Mouse (Mus musculus) gonadal fat pad, adult 2 months (tissue): ENCODE results near the gene 4632433K11Rik. TPM values are rescaled to one million over a fixed set of nuclear protein-coding genes. Genes with fewer than 3 reads are reported as not detected.
"Not testable (repeated sequence)": the region's sequence is repeated elsewhere in the genome, so short reads cannot be mapped to it uniquely, and the experiment has no call there.

Experiments
- DNase-seq: peaks from one replicate; pipeline ENCODE4 v3.0.0-alpha.2; 2012; ENCODE audit warnings: low read depth
- polyA plus RNA-seq: library from polyadenylated mRNA; depleted of rRNA; stranded (reverse); fragments of >200 nt; gene quantifications from 2 replicates; pipeline ENCODE4 v1.2.3, GENCODE M21; 2012

The 4632433K11Rik gene
- polyA plus RNA-seq, 1 experiment: not detected

DNA sequence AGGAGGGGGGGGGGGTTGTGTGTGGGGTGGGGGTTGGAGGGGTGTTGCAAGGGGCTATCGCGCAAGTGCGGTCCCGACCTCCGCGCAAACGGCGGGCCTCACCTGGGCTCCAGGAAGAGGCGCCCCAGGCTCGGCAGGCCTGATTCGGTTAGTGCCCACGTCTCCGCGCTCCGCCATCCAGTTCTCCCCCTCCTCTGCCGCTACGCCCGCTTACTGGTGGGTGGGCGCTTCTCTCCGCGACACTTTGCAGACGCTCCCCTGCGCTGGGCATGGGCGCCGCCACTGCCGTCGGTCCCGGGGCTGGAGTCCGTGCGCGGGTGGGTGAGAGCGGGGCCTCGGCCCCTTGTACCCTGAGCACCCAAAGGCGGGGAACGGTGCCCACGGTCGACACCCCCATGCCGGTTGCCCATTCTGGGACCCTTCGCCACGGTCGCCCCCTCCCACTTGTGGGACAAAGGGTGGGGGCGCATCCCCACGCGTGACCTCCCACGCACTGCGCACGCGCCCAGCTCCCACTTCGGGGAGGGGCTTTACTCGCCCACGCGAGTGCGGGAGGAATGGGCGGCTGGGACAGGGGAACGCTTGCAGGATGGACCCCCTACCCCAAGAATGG, 22.8 kb downstream of the 4632433K11Rik start:
- DNase-seq: no peak

DNA sequence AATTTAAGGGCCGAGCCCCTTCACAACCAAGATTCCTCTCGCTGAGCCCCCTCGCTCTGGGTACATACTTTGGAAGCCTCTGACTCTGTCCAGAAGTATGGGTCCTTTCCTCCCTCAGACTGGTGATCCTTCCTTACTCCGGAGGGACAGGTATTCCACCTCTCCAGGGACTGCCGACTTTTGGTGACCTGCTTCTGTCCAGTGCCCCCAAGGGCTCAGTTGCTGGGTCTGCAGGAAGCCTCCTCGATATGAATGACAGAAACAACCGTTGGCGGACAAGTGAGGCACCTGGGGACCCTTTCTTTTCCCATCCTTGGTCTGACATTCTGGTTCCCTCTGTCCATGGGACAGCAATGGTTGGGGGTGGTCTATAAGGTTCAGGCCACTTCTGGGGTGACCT, 23.5 kb downstream of the 4632433K11Rik start:
- DNase-seq: no peak

DNA sequence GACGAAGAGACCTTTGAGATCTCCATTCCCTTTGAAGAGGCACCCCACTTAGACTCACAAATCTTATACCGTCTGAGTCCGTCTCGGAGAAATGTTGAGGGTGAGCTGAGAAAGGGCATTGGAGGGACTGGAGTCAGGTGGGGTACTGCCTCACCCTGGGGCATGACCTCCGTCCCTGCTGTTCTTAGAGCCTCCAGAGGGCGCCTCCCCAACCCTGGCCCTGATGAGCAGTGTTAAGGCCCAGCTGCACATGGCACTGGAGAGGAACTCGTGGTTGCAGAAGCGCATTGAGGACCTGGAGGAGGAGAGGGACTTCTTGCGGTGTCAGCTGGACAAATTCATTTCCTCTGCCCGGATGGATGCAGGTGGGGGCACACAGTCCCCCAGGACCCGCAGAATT, 23.9 kb downstream of the 4632433K11Rik start:
- no peak for DNase-seq

DNA sequence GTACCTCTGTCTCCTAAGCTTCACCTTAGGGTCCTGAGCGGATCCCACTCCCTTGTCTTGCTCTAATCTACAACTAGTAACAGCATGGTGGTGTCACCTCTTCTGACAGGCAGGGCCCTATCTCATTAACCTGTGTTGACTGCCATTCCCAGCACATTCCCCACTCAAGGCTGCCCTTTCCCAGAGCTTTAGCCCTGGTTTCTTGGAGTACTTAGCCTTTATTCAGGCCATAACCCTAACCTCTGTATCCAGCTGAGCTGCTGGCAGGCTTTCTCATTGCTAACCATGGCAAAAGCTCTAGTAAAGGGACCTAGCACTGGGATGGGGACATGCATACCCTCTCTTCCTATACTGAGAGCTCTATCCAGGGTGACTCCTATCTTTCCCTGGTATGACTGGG, 24.7 kb downstream of the 4632433K11Rik start:
- DNase-seq: no peak

DNA sequence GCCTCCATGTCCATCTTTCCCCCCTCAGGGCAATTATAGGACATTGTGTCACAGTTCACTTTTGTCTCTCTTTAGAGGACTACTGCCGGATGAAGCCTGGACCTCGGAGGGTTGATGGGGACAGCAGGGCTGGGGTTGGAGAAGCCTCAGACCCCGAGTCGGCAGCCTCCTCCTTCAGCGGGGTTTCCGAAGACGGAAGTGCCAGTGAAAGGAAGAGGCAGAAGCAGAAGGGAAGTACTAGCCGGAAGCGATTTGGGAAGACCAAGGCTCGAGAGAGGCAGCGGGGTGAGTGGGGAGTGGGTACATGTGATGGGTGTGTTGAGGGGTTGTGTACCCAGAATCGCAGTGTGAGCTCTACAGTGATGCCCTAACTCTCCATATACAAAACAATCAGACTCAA, 25.5 kb downstream of the 4632433K11Rik start:
- DNase-seq: no peak

DNA sequence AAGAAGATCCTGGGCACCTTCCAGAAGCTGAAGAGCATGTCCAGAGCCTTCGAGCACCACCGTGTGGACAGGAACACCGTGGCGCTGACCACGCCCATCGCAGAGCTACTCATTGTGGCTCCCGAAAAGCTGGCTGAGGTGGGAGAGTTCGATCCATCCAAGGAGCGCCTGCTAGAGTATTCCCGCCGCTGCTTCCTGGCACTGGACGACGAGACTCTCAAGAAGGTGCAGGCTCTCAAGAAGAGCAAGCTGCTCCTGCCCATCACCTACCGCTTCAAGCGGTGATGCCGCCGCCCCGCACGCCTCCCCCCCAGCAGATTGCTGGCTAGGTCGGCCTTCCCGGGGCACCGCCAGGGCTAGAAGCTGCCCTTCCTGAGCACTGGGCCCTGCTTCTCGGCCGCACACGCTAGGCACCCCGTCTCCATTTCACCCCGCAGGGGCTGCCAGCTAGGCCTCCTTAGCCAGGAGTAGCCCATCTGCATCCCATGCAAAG, 26.4 kb downstream of the 4632433K11Rik start:
- no peak for DNase-seq

DNA sequence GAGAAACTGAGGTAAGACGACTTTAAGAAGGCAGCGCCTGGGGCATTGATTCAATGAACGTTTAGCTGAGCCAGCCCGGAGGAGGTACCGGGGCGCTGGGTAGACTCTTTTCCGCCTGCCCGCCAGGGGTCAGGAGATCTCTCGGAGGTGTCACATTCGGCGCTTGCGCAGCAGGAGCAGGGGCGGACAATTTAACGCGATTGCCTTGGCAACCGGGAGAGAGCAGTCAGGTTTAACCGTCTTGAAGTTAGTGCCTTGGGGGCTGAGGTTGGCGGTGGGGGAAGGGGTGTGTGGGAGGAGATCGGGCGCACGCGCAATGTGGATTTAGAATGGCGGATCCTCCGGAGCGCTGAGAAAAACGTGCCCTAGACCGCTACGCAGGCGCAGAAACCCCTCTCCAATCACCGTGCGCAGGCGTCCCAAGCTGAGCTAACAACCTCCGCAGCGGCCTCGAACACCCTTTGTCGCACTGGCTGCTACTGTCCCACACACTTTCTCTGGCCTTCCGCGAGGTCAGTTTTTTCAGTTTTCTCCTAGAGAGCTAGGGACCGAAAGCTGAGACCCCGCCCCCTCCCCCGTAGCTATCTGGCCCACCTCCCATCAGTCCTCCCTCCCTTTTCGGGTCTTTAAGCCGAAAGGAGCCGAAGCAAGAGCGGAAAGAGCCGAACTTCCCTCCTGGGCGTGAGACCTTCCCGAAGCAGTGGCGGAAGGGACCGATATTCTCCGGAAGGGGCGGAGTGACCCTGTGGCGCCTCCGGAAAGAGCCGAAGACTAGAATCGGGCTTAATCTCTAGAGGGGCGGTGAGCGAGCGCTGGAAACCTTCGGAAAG, 27.2 kb downstream of the 4632433K11Rik start:
- peak; percentile 81 for DNase-seq

DNA sequence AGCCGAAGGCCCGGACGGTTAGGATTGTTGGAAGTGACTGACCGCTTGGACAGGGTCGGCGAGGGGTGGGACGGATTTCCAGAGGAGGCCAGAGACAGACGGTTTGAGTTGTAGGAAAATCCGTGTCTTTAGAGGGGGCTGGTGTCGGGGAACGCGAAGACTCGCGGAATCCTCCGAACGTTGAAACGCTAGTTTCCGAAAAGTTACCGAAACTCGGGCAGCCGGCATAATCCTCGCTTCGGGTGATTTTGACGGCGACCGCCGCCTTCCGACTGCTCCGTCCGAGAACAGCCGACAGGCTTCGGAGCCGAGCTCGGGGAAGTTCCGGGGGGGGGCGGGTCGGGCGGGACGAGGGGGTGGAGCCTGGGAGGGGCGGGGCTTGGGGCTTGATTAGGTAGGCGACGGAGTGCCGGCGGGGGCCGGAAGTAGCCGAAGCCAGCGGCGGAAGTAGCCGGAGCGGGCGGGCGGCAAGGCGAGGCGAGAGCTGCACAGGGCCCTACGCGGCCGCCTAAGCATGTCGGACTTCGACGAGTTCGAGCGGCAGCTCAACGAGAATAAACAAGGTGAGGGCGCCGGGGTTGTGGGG, 27.9 kb downstream of the 4632433K11Rik start, which contains the start of gene U2af2:
Gene U2af2, plus strand, starts transcription at position 370 of the 586 bp plus-strand sequence.
- no peak for DNase-seq

DNA sequence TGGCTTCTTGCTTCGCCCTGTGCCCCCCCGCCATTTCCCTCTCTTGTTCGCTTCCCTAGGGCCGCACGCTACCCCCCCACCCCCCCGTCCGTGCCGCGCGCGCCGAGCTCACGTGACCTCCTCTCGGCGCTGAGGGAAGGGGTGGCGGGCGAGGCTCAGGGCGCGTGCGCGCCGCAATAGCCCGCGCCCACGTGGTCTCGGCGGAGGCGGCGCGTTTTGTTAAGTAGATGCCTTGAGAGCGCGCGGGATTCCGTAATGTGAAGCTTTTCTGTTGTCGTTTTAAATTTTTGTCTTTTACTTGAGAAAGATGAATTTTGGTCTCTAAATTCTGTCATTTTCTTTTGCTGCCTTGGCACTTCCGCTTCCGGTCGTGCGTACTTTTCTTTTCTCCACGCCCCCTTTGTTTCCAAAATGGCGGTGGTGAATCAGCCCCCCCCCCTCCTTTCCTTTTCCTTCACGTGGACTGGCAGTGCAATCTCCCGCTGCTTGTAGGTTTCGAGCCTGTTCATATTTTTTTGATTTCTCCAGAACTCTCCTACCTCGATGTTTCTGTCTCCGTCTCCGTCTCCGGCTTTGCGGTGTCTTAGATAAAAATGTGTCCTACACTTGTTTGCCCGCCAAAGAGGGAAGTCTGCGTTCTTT, 28.6 kb downstream of the 4632433K11Rik start:
- no peak for DNase-seq

DNA sequence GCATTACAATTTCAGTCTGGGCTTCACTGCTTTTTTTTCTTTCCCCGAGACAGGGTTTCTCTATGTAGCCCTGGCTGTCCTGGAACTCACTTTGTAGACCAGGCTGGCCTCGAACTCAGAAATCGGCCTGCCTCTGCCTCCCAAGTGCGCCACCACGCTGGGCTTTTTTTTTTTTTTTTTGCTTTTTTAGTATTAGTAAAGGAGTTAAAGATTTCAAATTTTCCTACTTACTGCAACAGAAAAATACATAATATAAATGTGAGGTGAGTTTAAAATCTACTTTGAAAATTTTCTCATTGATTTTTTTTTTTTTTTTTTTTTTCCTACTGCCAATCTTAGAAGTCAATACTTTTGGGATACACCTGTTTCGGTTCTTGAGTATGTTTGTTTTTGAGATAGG, 31.0 kb downstream of the 4632433K11Rik start:
- DNase-seq: no peak

DNA sequence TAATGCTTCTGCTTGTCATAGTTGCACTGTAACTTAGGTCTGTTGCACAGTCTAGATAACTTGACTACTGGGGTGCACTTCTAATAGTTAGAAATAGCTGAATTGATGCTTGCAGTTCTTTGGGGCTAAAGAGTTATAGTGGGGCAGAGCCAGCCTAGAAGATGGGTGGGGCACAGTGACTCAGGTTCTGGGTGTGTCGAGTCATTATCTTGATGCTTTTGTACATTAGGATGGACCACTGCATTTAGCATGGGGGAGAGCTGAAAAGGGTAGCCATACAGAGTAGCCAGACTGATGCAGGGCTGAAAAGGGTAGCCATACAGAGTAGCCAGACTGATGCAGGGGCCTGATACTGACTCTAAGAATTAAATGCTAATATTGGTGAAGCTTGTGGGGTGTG, 39.7 kb downstream of the 4632433K11Rik start:
- no peak for DNase-seq

DNA sequence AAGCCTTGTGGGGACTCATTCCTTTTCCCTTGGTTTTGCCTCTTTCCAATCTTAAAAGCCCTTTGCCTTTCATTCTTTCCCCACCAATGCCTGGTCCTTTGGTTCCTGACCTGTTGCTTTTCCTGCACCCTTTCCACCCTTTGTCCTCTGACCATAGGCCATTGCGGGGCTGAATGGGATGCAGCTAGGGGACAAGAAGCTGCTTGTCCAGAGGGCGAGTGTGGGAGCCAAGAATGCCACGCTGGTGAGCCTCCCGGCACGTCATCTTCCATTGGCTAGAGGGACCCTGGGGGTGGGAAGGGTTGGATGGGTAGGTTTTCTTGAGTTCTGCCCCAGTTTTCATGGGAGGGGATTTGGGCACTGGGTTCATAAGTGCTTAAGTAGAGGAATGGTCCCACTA, 41.1 kb downstream of the 4632433K11Rik start:
- DNase-seq: no peak

DNA sequence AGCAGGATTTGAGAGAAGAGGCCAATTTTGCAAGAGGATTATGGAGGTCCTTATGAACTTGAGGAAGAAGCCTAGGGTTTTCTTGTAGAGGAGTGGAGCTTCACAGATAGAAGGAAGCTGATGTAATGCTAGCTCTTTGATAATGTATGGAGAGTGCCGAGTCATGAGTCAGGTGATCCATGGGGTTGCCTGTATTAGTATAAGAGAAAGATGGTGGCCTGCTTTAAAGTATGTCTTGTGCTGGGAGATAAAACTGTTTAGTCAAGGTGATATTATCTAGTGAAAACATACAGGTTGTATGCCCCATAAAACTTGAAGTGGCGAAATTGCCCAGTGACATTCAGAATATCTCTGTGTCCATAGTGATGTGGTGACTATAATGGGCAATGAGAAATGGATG, 43.0 kb downstream of the 4632433K11Rik start:
- DNase-seq: no peak

DNA sequence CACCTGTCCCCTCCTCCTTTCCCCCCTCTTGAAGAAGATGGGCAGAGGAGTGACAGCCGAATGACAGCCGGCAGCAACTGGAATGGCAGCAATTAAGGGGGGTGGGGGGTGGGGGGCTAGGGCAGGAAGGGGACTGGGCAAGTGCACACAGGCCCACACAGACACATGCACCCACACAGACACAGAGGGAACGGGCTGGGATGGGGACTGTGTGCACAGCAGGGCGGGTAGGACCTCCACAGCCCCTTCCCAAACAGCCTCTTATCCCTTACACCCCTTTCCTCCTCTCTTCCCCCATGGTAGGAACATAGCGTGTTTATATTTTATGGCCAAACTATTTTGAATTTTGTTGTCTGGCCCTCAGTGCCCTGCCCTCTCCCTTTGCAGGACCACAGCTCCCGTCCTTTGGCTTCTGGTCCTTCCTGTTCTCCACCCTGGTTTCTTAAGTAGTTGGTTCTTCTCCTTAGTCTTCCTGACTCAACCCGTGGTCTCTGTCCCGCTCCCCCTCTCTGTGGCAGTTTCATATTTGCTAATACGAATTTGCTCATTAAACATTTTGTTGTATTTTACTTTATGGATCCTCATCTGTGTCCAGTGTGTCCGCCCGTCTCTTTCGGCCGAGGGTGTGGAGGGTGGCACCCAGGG, 45.6 kb downstream of the 4632433K11Rik start:
- not testable (repeated sequence) for DNase-seq

DNA sequence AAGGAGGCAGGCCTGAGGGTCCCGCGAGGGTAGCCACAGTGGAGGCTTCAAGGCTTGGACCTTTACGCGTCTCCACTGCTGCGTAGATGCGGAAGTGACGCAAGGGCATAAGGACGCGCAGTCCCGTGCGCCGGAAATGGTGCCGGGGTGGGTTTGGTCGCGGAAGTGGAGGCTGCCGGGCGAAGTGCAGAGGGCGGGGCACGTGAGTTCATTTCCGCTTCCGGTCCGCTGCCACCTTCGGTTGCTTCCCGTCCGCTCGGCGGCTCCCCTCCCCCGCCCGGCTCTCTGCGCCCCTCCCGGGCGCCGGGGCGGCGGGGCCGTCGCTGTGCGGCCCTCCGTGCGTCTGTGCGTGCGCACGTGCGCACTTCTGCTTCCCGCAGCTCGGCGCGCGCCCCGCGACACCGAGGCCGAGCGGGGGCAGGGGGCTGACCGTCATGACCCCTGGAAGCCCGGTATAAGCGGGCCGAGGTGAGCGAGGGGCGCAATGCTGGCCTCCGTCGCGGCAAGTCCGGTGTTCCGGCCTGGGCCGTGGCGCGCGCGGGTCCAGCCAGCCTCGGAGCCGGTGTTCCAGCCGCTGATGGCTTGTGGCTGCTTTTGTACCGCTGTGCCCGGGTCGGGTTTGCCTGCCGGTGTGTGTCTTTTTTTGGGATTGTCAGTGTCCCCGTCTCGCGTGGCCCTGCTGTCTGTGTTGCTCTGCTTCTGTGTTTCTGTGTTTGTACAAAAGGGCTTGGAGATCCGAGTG, 46.3 kb downstream of the 4632433K11Rik start, which contains the start of gene Epn1:
Gene Epn1, plus strand, starts transcription at position 226 of the 742 bp plus-strand sequence.
- peak; percentile 50 for DNase-seq

DNA sequence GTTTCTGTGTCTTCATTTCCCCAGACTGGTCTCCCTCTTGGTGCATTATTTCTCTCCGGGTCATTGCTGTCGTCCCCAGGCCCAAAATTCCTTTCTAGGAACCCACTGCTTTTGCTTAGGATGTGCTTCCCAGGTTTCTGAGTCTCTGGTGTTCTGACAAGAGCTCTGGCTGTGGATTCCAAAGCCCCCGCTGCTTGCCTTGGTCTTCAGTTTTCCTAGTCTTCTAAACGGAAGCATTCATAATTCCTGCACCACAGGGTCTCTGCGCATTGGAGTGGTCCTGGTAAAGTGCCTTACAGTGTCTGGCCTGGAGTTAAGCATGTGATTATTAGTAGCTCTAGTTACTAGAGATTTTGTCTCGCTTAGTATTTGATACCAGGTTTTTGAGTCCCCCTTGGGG, 46.9 kb downstream of the 4632433K11Rik start:
- DNase-seq: no peak

DNA sequence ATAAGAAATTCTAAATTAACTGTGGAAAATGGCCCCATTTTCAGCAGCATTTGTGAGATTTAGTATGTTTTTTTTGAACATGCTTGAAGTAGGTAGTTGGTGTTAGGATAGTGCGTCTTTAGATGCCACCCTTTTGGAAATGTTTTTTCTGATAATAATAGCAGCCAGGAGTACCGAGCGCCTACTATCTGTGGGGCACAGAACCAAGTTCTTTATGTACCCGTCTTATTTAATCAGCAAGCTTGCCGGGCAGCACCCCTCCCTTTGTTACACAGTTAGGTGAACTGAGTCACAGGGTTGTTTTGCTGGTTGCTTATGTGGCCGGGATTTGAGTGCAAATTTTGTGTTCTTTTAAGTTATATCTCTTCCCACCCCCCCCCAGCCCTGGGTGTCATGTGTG, 47.3 kb downstream of the 4632433K11Rik start:
- no peak for DNase-seq

DNA sequence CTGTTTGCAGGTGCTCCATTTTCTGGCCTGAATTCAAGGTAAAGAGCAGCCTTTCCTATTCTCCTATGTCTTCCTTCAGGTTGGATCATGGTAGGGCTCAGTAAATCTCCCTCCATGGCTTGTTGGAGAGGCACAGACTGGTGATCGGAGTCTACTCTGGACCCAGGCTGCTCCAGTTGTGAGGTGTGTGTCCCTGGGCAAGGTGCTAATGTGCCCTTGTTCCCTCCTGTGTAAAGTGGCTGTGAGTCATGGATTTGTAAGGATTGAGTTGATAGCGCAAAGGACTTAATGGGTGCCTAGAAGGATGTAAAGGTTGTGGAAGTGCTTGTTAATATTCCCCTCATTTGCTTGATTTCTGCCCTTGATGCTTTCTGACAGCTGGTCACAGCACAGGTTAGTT, 48.0 kb downstream of the 4632433K11Rik start:
- DNase-seq: no peak

DNA sequence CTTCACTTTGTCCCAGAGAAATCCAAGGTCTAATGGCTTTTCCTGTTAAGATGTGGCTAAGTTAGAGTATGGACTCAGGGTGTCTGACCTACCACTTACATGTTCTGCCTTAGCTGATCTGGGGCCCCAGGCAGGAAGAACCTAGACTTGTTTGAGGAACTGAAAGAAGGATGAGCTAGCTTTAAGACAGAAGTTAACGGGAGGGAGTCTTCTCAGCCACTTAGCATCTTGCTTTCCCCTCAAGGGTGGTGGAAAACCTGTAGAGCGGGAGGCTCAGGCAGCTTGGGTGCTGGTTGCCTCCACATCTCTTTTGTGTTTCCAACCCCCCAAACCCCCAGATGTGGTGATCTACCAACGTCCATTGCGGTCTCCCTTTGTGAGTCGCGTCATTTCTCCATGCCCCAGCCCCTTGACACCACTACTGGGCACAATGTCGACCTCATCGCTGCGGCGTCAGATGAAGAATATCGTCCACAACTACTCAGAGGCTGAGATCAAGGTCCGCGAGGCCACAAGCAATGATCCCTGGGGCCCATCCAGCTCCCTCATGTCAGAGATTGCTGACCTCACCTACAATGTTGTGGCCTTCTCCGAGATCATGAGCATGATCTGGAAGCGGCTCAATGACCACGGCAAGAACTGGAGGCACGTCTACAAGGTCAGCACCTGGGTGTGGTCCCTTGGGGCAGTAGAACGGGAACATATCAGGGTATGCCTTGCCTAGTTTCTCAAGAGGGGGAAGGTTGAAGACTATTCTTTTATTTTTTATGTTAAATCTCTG, 49.6 kb downstream of the 4632433K11Rik start:
- no peak for DNase-seq
